Mouse (Mus musculus) liver, embryonic 14.5 days (tissue): ENCODE results near the gene Afg3l1.
"Not testable (repeated sequence)": the region's sequence is repeated elsewhere in the genome, so short reads cannot be mapped to it uniquely, and the experiment has no call there.

Experiments
- CTCF ChIP-seq: IDR thresholded peaks from 2 replicates; pipeline ENCODE4 v1.5.1; 2016; ENCODE audit warnings: antibody characterized with exemption, low read depth, control low read depth
- EP300 ChIP-seq: IDR thresholded peaks from 2 replicates; pipeline ENCODE4 v1.6.1; 2016; ENCODE audit warnings: antibody characterized with exemption, low read depth

DNA sequence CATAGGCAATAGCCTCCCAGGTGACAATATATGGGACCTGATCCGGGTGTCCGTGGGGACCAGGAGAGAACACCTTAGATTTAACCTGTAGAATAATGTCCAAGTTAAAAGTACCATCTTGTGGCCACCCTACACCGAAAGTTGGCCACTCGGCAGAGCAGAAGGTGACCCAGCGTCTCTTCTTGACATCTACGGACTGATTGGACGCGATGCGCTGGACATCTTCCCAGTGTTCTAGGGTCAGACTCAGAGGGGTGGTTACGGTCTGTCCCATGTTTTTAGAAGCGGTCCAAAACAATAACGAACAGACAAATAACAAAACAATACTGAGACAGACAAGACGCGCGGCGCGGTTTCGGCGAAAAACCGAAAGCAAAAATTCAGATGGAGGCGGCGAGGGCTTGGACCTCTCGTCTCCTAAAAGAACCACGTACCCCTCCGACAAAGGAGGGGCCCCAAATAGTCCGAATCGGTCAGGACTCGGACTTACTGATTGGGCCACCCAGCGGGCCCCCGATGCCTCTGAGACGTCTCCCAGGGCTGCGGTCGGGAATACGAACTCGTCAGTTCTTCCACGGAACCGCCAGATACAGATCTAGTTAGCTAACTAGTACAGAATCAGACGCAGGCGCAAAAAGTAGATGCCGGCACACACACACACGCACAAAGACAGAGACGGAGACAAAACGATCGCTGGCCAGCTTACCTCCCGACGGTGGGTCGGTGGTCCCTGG is 44.3 kb upstream of the Afg3l1 start:
- TF ChIP-seq EP300, CTCF: not testable (repeated sequence)
